Mouse (Mus musculus) CH12.LX (cell line): ENCODE data around the gene Emc9.

ENCODE experiments used
- CHD2 ChIP-seq: IDR thresholded peaks from 2 replicates; pipeline ENCODE4 v1.6.1; 2011; ENCODE audit warnings: low read length, improper control_type of control experiment
- CTCF ChIP-seq, 2 experiments: IDR thresholded peaks in 1 of 2; conservative IDR thresholded peaks in 1 of 2; 2 replicates each; pipeline ENCODE4 v1.5.1; 2011 to 2012; ENCODE audit warnings: low read depth in 2 of 2, low read length in 2 of 2, improper control_type of control experiment in 1 of 2, inconsistent platforms in 1 of 2, mild to moderate bottlenecking in 1 of 2, moderate library complexity in 1 of 2
- GABPA ChIP-seq: IDR thresholded peaks from 2 replicates; pipeline ENCODE4 v1.6.1; 2012; ENCODE audit warnings: low read depth, low read length, improper control_type of control experiment, inconsistent platforms; ENCODE audit not compliant: insufficient replicate concordance
- MAX ChIP-seq: IDR thresholded peaks from 2 replicates; pipeline ENCODE4 v1.6.1; 2011; ENCODE audit warnings: low read length, improper control_type of control experiment
- MAZ ChIP-seq: IDR thresholded peaks from 2 replicates; pipeline ENCODE4 v1.6.1; 2012; ENCODE audit warnings: low read depth, mild to moderate bottlenecking, inconsistent platforms, low read length, improper control_type of control experiment, moderate library complexity
- MXI1 ChIP-seq: IDR thresholded peaks from 2 replicates; pipeline ENCODE4 v1.6.1; 2011; ENCODE audit warnings: mild to moderate bottlenecking, low read depth, low read length, improper control_type of control experiment
- NRF1 ChIP-seq: IDR thresholded peaks from 2 replicates; pipeline ENCODE4 v1.6.1; 2014; ENCODE audit warnings: low read depth, mild to moderate bottlenecking, inconsistent platforms, low read length, improper control_type of control experiment, moderate library complexity
- POLR2A ChIP-seq: IDR thresholded peaks from 2 replicates; pipeline ENCODE4 v1.6.1; 2011; ENCODE audit warnings: low read depth, mild to moderate bottlenecking, improper control_type of control experiment, low read length
- TBP ChIP-seq: conservative IDR thresholded peaks from 2 replicates; pipeline ENCODE4 v1.6.1; 2011; ENCODE audit warnings: low read depth, low read length, improper control_type of control experiment
- UBTF ChIP-seq: IDR thresholded peaks from 2 replicates; pipeline ENCODE4 v1.6.1; 2012; ENCODE audit warnings: low read depth, mild to moderate bottlenecking, inconsistent platforms, low read length, improper control_type of control experiment, moderate library complexity
- ZC3H11A ChIP-seq: IDR thresholded peaks from 2 replicates; pipeline ENCODE4 v1.6.1; 2012; ENCODE audit warnings: low read depth, mild to moderate bottlenecking, inconsistent platforms, low read length, improper control_type of control experiment

DNA sequence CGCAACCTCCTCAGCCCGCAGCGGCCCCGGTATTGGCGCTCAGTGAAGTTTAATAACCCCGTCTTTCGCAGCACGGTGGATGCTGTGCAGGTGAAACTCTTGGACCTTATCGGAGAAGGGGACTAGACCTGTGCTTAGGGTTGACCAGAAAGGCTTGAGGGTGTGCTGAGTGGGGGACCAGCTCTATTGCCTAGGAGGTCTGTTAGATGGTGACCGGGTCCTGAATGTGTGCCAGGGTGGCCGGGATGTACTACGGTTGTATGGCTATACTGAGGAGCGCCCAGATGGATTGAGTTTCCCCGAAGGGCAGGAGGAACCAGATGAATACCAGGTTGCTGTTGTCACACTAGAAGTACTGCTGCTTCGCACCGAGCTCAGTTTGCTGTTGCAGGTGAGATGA, 7.1 kb upstream of the Emc9 start:
- TF ChIP-seq NRF1 (no peak), POLR2A (no peak), MAZ (no peak), CTCF (conservative IDR thresholded peaks at IDR 0.05 in 1 of 2, IDR thresholded peaks at IDR 0.05 in 1 of 2; ENCODE audit: low read depth in 2 of 2, low read length in 2 of 2) (no peak), TBP (no peak), UBTF (no peak), MXI1 (no peak), CHD2 (no peak), MAX (no peak), ZC3H11A (no peak), GABPA (no peak)
